ENCODE assay signal across 42 mouse cellular contexts in genomic region chr3:64321824-64322223, GRCm38 (mm10). TPM values are rescaled to one million over a fixed set of nuclear protein-coding genes. Genes with fewer than 3 reads are reported as not detected.
DNase-seq lines count a peak whose midpoint lies in the region; ATAC-seq and TF ChIP-seq lines count a peak whose summit lies in the region.
"Had no signal": no experiment of that assay in that cellular context is flagged by ENCODE, and none has a peak within 500 bp of the region (broad histone marks: within the 10 kb centered on the region; RNA-seq: fewer than 3 reads in every experiment).

No protein-coding gene starts in this region.

- H3K4me3 ChIP-seq in E14TG2a.4 (replicated peaks; ENCODE audit: low read length) = no peak overlapping the region
- no peak overlapping the region for H3K4me3 ChIP-seq in forebrain, embryonic 14.5 days (ENCODE audit: low read depth, low read length)
- H3K4me3 ChIP-seq in midbrain, embryonic 10.5 days = no peak overlapping the region
- H3K4me3 ChIP-seq in lung, postnatal 0 days (ENCODE audit: low read depth, low read length) = no peak overlapping the region
- H3K4me3 ChIP-seq: embryonic facial prominence, embryonic 13.5 days; erythroblast, embryonic 14.5 days; heart, embryonic 10.5 days; heart, embryonic 15.5 days; hindbrain, embryonic 12.5 days; intestine, embryonic 15.5 days; liver, embryonic 12.5 days; megakaryocyte, embryonic 14.5 days; midbrain, embryonic 13.5 days; stomach, embryonic 15.5 days had no signal

- TF ChIP-seq EP300 in lung, postnatal 0 days (IDR thresholded peaks at IDR 0.05) = no peak

- DNase-seq in A20 (ENCODE audit: low read depth, low spot score) = peak; percentile 4
- peak; percentile 99 for DNase-seq in R1 (ENCODE audit: low read depth, low spot score)
- DNase-seq in forebrain, embryonic 14.5 days (ENCODE audit: low spot score) = peak; percentile 43
- no peak for DNase-seq in adrenal gland, postnatal 14 days
- DNase-seq in midbrain, embryonic 10.5 days (ENCODE audit: low spot score) = no peak
- no peak for DNase-seq in lung, postnatal 0 days (ENCODE audit: low spot score)
- DNase-seq: B cell, adult 2 months; cerebellum, adult 8-10 months; embryo, embryonic 11 days; gastrocnemius, postnatal 25 days; heart, adult 11 months; heart, postnatal 36 days; kidney, adult 2 months; kidney, postnatal 4 days; layer of hippocampus, postnatal 36 days; left cerebral cortex, postnatal 4 days; liver, postnatal 0 days; lung, postnatal 4 days; retina, postnatal 1 day; right cerebral cortex, postnatal 14 days had no signal

- no peak overlapping the region for H3K9ac ChIP-seq in forebrain, embryonic 14.5 days (ENCODE audit: low read length)
- H3K9ac ChIP-seq in lung, postnatal 0 days (replicated peaks; ENCODE audit: low read depth) = no peak overlapping the region
- H3K9ac ChIP-seq: embryonic facial prominence, embryonic 13.5 days; heart, embryonic 15.5 days; hindbrain, embryonic 12.5 days; intestine, embryonic 15.5 days; liver, embryonic 12.5 days; liver, postnatal 0 days; midbrain, embryonic 13.5 days; stomach, embryonic 15.5 days had no signal

- H3K27me3 ChIP-seq in E14TG2a.4 (ENCODE audit: insufficient read depth, low read length) = no peaks in the 10 kb centered on the region
- H3K27me3 ChIP-seq in forebrain, embryonic 14.5 days (replicated peaks; ENCODE audit: control insufficient read depth, insufficient read depth, low read length) = no peaks in the 10 kb centered on the region
- H3K27me3 ChIP-seq in midbrain, embryonic 10.5 days (ENCODE audit: low read depth, poor library complexity, severe bottlenecking) = no peaks in the 10 kb centered on the region
- no peaks in the 10 kb centered on the region for H3K27me3 ChIP-seq in lung, postnatal 0 days (replicated peaks; ENCODE audit: insufficient read depth, low read length)
- H3K27me3 ChIP-seq: embryonic facial prominence, embryonic 13.5 days; heart, embryonic 15.5 days; hindbrain, embryonic 12.5 days; intestine, embryonic 15.5 days; liver, embryonic 12.5 days; megakaryocyte, embryonic 14.5 days; midbrain, embryonic 13.5 days; stomach, embryonic 15.5 days had no signal

- peaks cover 12% of the 10 kb centered on the region for H3K4me1 ChIP-seq in E14TG2a.4 (replicated peaks; ENCODE audit: low read depth, low read length)
- no peaks in the 10 kb centered on the region for H3K4me1 ChIP-seq in forebrain, embryonic 14.5 days (ENCODE audit: control insufficient read depth, insufficient read depth, low read length)
- no peaks in the 10 kb centered on the region for H3K4me1 ChIP-seq in midbrain, embryonic 10.5 days
- no peaks in the 10 kb centered on the region for H3K4me1 ChIP-seq in lung, postnatal 0 days (ENCODE audit: insufficient read depth, low read depth, low read length)
- H3K4me1 ChIP-seq: embryonic facial prominence, embryonic 13.5 days; heart, embryonic 10.5 days; heart, embryonic 15.5 days; hindbrain, embryonic 12.5 days; intestine, embryonic 15.5 days; liver, embryonic 12.5 days; megakaryocyte, embryonic 14.5 days; midbrain, embryonic 13.5 days; stomach, embryonic 15.5 days had no signal

- H3K36me3 ChIP-seq in E14TG2a.4 (ENCODE audit: insufficient read depth, low read length) = peaks cover 33% of the 10 kb centered on the region
- no peaks in the 10 kb centered on the region for H3K36me3 ChIP-seq in forebrain, embryonic 14.5 days (ENCODE audit: control insufficient read depth, insufficient read depth, low read length)
- no peaks in the 10 kb centered on the region for H3K36me3 ChIP-seq in midbrain, embryonic 10.5 days
- no peaks in the 10 kb centered on the region for H3K36me3 ChIP-seq in lung, postnatal 0 days (ENCODE audit: insufficient read depth, low read length)
- H3K36me3 ChIP-seq: embryonic facial prominence, embryonic 13.5 days; heart, embryonic 10.5 days; heart, embryonic 15.5 days; hindbrain, embryonic 12.5 days; intestine, embryonic 15.5 days; liver, embryonic 12.5 days; midbrain, embryonic 13.5 days; stomach, embryonic 15.5 days had no signal

- WGBS in forebrain, embryonic 14.5 days = 13% methylated on average over 2 of the region's 2 CpGs
- WGBS in midbrain, embryonic 10.5 days = 71% methylated on average over 2 of the region's 2 CpGs
- 76% methylated on average over 2 of the region's 2 CpGs for WGBS in lung, postnatal 0 days

- H3K27ac ChIP-seq in forebrain, embryonic 14.5 days (ENCODE audit: low read depth, low read length) = no peak overlapping the region
- no peak overlapping the region for H3K27ac ChIP-seq in midbrain, embryonic 10.5 days (replicated peaks)
- H3K27ac ChIP-seq in lung, postnatal 0 days (ENCODE audit: low read length) = no peak overlapping the region
- H3K27ac ChIP-seq: embryonic facial prominence, embryonic 13.5 days; heart, embryonic 10.5 days; heart, embryonic 15.5 days; hindbrain, embryonic 12.5 days; hindbrain, postnatal 0 days; intestine, embryonic 15.5 days; kidney, postnatal 0 days; liver, embryonic 12.5 days; midbrain, embryonic 13.5 days; stomach, embryonic 15.5 days had no signal

- TF ChIP-seq CTCF in E14TG2a.4 (conservative IDR thresholded peaks at IDR 0.05; ENCODE audit: low read length) = 0 out of 2 replicates have a peak, but pooled peaks have one; percentile 8
- no peak for TF ChIP-seq CTCF in lung, postnatal 0 days (IDR thresholded peaks at IDR 0.05)

- H3K4me2 ChIP-seq in forebrain, embryonic 14.5 days (ENCODE audit: low read length) = no peak overlapping the region
- no peak overlapping the region for H3K4me2 ChIP-seq in lung, postnatal 0 days (replicated peaks; ENCODE audit: low read depth, low read length)
- H3K4me2 ChIP-seq: embryonic facial prominence, embryonic 13.5 days; heart, embryonic 15.5 days; hindbrain, embryonic 12.5 days; intestine, embryonic 15.5 days; liver, embryonic 12.5 days; midbrain, embryonic 13.5 days; stomach, embryonic 15.5 days had no signal

- peaks cover 70% of the 10 kb centered on the region for H3K9me3 ChIP-seq in E14TG2a.4 (ENCODE audit: low read length)
- H3K9me3 ChIP-seq in forebrain, embryonic 14.5 days (replicated peaks; ENCODE audit: control insufficient read depth, low read length) = no peaks in the 10 kb centered on the region
- H3K9me3 ChIP-seq in midbrain, embryonic 10.5 days (replicated peaks) = no peaks in the 10 kb centered on the region
- H3K9me3 ChIP-seq in lung, postnatal 0 days (ENCODE audit: low read length) = no peaks in the 10 kb centered on the region
- H3K9me3 ChIP-seq: embryonic facial prominence, embryonic 13.5 days; heart, embryonic 15.5 days; hindbrain, embryonic 12.5 days; intestine, embryonic 15.5 days; liver, embryonic 12.5 days; midbrain, embryonic 13.5 days; stomach, embryonic 15.5 days had no signal

- ATAC-seq in forebrain, embryonic 14.5 days = peak; percentile 65
- no peak for ATAC-seq in lung, postnatal 0 days
- ATAC-seq: hindbrain, postnatal 0 days; intestine, embryonic 15.5 days; liver, embryonic 12.5 days; liver, postnatal 0 days; midbrain, embryonic 13.5 days had no signal

RNA-seq across cellular contexts. Expression of gene Vmn2r3, which starts 32.3 kb away (rescaled TPM):
- 0.01 TPM in 1 of 2 replicates, not detected in the other for polyA plus RNA-seq in forebrain, embryonic 14.5 days (2014; fragmentation: Nextera tagmentation; extraction: Ambion mirVana)
- not detected in 2 replicates for total RNA-seq in adrenal gland, postnatal 14 days (2021)
- polyA plus RNA-seq in midbrain, embryonic 10.5 days (2016; fragmentation: Nextera tagmentation; extraction: Ambion mirVana) = not detected in 2 replicates
- not detected in 2 replicates for polyA plus RNA-seq in lung, postnatal 0 days (2015; fragmentation: Nextera tagmentation; extraction: Ambion mirVana)
- total RNA-seq: adrenal gland, adult 18-20 months; adrenal gland, postnatal 4 days; gastrocnemius, adult 18-20 months; gastrocnemius, postnatal 25 days; heart, postnatal 36 days; hindbrain, postnatal 0 days; layer of hippocampus, postnatal 36 days; left cerebral cortex, postnatal 4 days; monocyte, adult 5-6 weeks had no signal
- polyA plus RNA-seq: embryonic facial prominence, embryonic 13.5 days; erythroblast, embryonic 14.5 days; heart, embryonic 10.5 days; heart, embryonic 15.5 days; hindbrain, embryonic 12.5 days; hindbrain, postnatal 0 days; kidney, adult 2 months; kidney, postnatal 0 days; limb, embryonic 14.5 days; liver, embryonic 12.5 days; liver, postnatal 0 days; lung, embryonic 16.5 days; midbrain, embryonic 13.5 days; neural tube, embryonic 14.5 days; small intestine, adult 2 months; stomach, embryonic 15.5 days; urinary bladder, adult 2 months had no signal

Comparison
In these comparisons a context has a peak if more than half of its experiments do, and no peak if none do; other contexts are left out.
1. DNase-seq: peak in A20 (single experiment), R1 (single experiment) and forebrain, embryonic 14.5 days (single experiment); none in adrenal gland, postnatal 14 days (single experiment), midbrain, embryonic 10.5 days (single experiment) and lung, postnatal 0 days (single experiment).